Mouse (Mus musculus) heart, postnatal 10 days (tissue): ENCODE results near the gene S1pr4. TPM values are rescaled to one million over a fixed set of nuclear protein-coding genes. Genes with fewer than 3 reads are reported as not detected.

ENCODE experiments used
- DNase-seq, 2 experiments: peaks; one replicate each; pipeline ENCODE4 v3.0.0; 2021
- intact Hi-C: fragments of 180-260 bp; cut with DNase I; formaldehyde crosslinking; loops from one replicate; pipeline ENCODE4 v1.15.1; 2025
- total RNA-seq, 2 experiments: library from RNA; stranded (reverse); gene quantifications; 2 replicates each; pipeline ENCODE4 v1.2.3; 2021

The S1pr4 gene
- total RNA-seq, 2 experiments from 2014 or later, result 0.86 to 0.87 TPM

DNA sequence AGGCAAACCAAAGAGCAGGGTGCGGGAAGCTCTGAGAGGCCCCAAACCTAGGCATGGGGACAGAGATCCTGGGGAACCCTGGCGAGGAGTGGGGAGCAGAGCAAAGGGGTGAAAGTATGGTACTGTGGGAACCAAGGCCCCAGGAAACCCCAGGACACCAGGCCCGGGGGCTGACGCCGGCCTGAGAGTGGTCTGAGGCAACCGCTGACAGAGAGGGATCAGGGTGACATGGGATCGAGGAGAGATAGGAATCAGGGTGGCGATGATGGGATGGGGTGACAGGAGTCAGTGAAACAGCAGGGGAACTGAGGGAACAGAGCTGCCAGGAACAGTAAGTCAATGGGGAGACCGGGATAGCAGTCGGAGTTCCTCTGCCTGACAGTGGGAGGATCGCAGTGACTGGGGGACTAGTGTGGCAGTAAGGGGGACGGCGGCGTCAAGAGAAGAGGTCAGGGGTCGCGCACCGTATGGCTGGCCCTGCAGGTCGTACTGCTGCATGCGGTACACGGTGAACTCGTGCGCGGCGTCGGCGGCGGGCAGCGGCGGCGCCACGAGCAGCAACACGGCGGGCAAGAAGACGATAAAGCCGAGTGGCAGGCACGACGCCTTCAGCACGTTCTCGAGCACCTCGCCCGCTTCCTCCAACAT is 4.2 kb downstream of the S1pr4 start:
- intact Hi-C loops, result no loop called here
- DNase-seq, result no peak

DNA sequence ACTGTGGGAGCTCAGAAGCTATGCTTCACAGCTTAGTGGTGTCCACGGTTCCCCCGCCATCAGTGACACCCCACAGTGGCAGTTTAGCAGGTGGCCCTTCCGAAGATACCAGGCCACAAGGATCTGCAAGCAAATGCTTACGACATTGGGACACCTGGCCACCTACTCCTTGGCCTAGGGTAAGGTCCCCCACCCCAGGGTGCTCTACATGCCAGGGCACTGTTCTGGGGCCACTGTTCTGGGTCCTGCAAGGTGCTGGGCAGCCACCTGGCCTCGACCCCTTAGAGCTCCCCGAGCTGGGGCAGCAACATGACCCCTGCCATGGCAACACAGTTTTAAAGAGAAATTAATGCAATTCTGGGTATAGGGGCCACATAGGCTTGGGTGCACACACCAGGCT is 4.8 kb downstream of the S1pr4 start:
- intact Hi-C loops, result no loop called here
- no peak for DNase-seq

DNA sequence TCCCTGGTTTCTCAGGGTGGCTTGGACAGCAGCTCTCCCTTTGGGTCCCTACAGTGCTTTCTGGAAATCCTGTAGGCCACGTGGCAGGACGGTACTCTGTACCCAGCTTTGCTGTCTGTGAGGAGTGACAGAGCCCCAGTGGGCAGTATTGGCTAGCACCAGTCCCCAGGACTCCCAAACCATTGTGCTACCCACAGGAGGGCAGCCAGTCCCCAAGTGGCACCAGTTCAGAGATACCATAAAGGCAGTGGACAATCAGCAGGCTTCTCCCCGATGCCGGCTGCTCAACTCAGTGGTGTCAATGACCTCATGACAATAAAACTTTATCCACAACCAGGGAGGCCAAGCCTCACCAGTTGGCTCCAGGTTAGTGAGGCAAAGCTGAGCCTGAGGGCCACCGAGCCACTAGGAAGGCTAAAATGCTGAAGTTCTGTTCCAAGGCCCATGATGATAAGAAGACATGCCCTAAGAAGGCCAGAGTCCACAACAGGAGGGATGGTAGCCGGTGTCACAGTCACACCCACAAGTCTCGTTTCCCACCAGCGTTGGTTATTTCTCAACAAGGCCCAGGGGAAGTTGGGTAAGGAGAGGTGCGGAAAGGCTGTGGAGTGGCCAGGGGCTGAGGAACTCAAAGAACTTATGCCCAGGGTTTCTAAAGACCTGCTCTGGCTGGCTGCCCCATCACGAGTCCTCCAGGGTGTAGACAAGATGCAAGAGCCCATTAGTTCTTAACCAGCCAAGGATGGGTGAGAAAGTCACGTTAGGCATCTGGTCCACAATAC is 5.5 kb downstream of the S1pr4 start:
- DNase-seq, result no peak
- intact Hi-C loops, result no loop called here

GRCm38 (mm10) chr10:81493601-81494220 is 6.2 kb downstream of the S1pr4 start:
- no peak for DNase-seq
- intact Hi-C loops, result no loop called here

- intact Hi-C loops, result no loop called here
- DNase-seq, result no peak
These were observed 7.2 kb downstream of the S1pr4 start for GRCm38 (mm10) chr10:81492606-81493240.

GRCm38 (mm10) chr10:81491018-81491417 is 8.9 kb downstream of the S1pr4 start:
- intact Hi-C loops, result no loop called here
- no peak for DNase-seq

DNA sequence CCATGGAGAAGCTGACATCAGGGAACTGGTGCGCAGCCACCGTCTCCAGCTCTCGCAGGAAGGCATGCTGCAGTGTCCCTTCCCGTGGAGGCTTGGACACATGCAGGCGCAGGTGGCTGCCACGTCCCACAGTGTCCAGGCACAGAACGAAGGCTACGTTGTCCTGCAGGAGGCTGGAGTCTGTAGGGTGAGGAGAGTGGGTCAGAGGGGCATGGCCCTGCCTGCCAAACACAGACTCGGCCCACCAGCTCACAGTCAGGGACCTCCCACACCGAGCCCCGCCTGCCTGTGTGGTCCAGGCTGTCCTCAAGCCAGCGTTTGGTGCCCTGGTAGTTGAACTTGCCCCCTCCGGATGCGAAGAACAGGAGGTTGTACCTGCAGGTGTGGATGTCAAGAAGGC is 10.0 kb downstream of the S1pr4 start:
- no peak for DNase-seq
- intact Hi-C loops, result no loop called here

GRCm38 (mm10) chr10:81488081-81488480 is 11.9 kb downstream of the S1pr4 start:
- no peak for DNase-seq
- intact Hi-C loops, result no loop called here

GRCm38 (mm10) chr10:81486496-81486895 is 13.4 kb downstream of the S1pr4 start:
- intact Hi-C loops, result no loop called here
- no peak for DNase-seq

DNA sequence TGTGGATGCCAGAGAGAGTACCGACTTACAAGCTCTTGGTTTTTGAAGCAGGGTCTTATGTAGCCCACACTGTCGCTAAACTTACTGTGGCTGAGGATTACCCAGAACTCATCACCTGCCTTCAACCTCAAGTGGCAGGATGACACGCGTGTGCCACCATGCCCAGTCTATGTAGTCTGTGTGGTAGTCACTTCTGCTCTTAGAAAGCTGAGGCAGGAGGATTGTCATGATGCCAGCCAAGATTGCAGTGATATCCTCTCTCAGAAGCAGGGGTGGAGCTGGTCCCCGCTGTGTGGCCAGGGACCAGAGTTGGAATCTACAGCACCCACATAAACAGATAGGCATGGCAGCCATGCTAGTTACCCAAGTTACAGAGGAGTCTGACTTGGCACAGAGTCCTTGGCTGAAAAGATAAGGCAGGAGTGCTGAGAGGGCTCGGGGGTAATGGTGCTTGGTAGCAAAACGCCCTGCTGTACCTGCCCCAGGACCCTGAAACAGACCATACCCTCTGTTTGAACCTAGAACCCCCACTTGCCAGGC is 14.4 kb downstream of the S1pr4 start:
- intact Hi-C loops, result no loop called here
- no peak for DNase-seq

DNA sequence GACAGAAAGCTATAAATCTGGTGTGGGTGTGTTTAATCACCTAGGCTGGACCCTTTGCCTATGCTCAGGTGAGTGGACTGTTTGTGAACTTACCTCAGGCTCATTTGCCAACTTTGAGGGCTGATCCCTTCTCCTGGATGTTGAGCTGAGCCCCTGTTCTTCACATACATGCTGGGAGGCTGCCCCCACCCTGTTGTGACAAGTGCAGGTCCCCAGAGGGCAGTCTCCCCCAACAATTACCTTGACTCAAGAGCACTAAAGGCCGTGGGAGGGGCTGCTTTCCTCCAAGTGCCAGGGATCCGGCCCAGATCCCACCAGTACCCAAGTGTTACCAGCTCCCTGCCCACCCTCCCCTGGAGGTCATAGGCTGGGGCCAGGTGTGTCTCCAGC is 14.9 kb downstream of the S1pr4 start:
- intact Hi-C loops, result no loop called here
- DNase-seq, result no peak

GRCm38 (mm10) chr10:81484441-81485059 is 15.4 kb downstream of the S1pr4 start:
- no peak for DNase-seq
- intact Hi-C loops, result no loop called here

GRCm38 (mm10) chr10:81483983-81484382 is 15.9 kb downstream of the S1pr4 start:
- DNase-seq, result no peak
- intact Hi-C loops, result no loop called here

GRCm38 (mm10) chr10:81482533-81482889 is 17.4 kb downstream of the S1pr4 start, which contains the start of gene Celf5:
Gene Celf5, minus strand, starts transcription at chr10:81482709.
- DNase-seq, result peak; percentile 61 to 63

DNA sequence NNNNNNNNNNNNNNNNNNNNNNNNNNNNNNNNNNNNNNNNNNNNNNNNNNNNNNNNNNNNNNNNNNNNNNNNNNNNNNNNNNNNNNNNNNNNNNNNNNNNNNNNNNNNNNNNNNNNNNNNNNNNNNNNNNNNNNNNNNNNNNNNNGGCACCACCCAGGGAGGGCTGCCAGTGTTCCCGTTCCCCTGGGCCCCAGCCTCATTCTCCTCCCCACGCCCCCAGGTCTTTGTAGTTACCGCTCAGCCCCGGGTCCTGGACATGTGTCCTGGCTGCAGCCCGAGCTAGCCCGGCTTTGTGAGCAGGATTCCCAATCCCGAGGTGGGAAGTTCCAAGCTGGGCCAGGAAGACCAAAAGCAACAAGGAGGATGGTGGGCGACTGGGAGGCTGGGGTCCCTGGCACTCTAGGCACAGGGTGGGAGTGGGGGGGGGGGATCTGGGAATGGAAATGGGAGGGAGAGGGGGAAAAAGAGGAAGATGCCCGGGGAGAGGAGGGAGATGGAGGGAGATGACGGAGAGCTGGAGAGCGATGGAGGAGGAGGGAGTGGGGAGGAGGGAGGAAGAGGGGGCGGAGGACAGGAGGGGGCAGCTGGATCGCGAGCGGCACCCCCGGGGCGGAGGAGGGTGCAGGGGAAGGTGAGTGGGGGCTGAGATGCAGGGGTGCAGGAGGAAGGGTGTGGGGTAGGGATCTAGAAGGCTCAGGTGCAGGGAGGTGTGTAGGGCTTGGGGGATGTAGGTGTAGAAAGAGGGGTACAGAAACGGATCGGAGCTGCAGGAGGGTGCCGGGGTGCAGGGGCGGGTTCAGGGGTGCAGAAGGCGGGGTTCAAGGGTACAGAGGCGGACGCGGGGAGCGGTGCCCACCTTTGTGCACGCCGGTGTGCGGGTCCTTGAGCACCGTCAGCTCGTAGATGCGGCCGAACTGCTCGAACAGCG is 18.1 kb downstream of the S1pr4 start:
- DNase-seq, result no peak
- intact Hi-C loops, result no loop called here

More at GRCm38 (mm10) chr10:81482533-81482889, 17.4 kb downstream of the S1pr4 start, which contains the start of gene Celf5:
- intact Hi-C loops, result no loop called here

- no peak for DNase-seq
- intact Hi-C loops, result no loop called here
These were observed 25.5 kb downstream of the S1pr4 start for GRCm38 (mm10) chr10:81474461-81474860.

- intact Hi-C loops, result no loop called here
- DNase-seq, result no peak
These were observed 26.9 kb downstream of the S1pr4 start for GRCm38 (mm10) chr10:81473003-81473451.

DNA sequence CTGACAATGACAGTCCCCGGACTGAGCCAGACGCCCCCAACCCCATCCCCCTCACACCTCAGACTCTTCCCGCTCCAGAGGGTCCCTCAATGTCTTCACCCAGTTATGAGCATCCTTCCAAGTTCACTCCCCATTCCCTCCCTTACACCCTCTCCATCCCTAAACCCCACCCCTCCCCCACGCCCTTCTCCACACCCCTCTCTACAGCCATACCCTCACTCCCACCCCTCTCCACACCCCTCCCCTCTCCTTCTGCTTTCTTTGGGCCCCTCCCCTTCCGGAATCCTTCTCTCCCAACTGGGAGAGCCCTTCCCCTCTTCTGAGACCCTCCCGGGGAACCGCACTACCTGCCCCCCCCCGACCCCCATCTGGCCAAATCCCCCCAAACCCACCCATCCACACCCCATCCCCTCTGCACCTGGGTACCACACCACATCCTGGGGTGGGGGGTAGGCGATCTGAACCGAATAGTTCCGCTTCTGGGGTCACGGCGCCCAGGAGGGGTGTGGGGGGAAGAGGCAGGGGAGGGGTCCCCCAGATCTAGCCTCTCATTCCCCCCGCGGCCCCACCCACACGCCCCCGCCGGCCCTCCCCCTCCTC is 27.4 kb downstream of the S1pr4 start:
- intact Hi-C loops, result no loop called here
- DNase-seq, result no peak

DNA sequence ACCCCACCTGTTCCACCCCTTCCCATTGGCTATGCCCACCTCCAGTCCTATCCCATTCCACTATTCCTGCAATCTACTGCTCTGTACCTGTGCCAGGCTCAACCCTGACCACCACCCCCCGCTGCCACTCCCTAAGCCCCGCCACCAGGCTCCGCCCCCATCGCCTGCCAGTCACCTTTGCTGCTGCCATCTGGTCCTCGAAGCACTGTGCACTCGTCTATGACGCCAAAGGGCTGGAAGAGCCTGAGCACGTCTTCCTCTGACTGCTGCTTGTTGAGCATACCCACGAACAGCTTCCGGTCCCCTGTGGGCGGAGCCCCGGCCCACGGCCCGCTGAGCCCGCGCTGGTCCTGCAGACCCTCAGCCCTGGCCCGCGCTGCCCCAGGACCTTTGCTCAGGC is 29.5 kb downstream of the S1pr4 start:
- intact Hi-C loops, result no loop called here
- no peak for DNase-seq
